Mouse (Mus musculus) duodenum, adult 2 months (tissue): Measurements from ENCODE around the gene B3galnt1. TPM values are rescaled to one million over a fixed set of nuclear protein-coding genes. Genes with fewer than 3 reads are reported as not detected.

Source experiments
- polyA plus RNA-seq: library from polyadenylated mRNA; depleted of rRNA; stranded (reverse); fragments of >200 nt; gene quantifications from 2 replicates; pipeline ENCODE4 v1.2.3, GENCODE M21; 2012; ENCODE audit warnings: low replicate concordance; rRNA removed

B3galnt1 gene
- 1.7 and 2.2 TPM in 2 replicates for polyA plus RNA-seq

GRCm38 (mm10) chr3:69598261-69599165 is at the start of gene B3galnt1:
B3galnt1 (minus strand) TSS chr3:69598960.

Other genes starting within 250 kb of the B3galnt1 start
- gene Nmd3, start 123.0 kb upstream of the B3galnt1 start, polyA plus RNA-seq: 15.9 and 36.7 TPM in 2 replicates